Mouse (Mus musculus): Measurements from ENCODE around the gene Ralgps1.

- TF ChIP-seq POLR2A (IDR thresholded peaks at IDR 0.05; ENCODE audit: borderline replicate concordance, extremely low read depth, low read depth, low read length): no peak
- no peak for TF ChIP-seq CTCF (IDR thresholded peaks at IDR 0.05; ENCODE audit: insufficient read depth, low read length)
Measured at GRCm38 (mm10) chr2:33136366-33136765, 234.9 kb downstream of the Ralgps1 start.

All from lung, adult 2 months (tissue).